Mouse (Mus musculus): ENCODE measurements at regions not wholly inside any gene's neighbourhood (a gene's known extent, or its start where the extent isn't known, plus 50 kb on each side); places are given as distances from the start of the nearest gene placed in this dataset.
"Not testable (repeated sequence)": the region's sequence is repeated elsewhere in the genome, so short reads cannot be mapped to it uniquely, and the experiment has no call there.

DNA sequence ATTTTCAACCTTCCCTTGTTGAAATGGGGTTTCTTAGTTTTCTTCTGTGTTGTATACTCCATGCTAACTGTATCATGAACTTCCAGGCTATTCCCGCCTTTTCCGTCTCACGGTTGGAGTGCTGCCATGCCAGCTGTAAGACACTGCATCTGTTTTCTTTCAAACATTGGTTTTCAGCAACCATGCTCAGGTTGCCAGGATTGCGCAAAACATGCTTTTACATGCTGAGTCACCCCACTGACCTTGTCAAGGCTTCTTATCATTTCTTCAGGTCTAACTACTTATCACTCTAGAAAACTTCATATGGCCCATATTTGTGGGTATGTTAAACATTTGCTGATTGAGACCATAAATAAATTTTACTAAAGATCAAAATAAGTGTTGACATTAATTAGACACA is 551.2 kb downstream of the Tlr4 start:
- DNase-seq: no peak

DNA sequence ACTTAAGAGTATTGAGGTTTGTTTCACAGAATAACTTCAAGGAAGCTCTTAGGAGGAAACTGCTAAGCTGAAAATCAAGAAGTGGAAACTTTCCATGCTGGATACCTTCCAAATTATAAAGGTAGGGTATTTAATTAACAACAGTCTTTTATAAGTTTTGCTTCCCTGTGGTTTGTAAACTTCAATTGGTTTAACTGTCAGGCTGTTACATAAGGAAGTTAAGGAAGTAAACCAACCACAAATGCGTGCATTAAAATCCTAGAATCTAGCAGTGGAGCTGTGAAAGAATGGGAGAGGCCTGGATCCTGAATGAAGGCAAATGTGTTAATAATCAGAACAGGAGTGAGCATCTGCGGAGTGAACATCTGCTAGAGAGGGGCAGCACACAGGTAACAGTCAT is 560.5 kb downstream of the Tlr4 start:
- DNase-seq: no peak

DNA sequence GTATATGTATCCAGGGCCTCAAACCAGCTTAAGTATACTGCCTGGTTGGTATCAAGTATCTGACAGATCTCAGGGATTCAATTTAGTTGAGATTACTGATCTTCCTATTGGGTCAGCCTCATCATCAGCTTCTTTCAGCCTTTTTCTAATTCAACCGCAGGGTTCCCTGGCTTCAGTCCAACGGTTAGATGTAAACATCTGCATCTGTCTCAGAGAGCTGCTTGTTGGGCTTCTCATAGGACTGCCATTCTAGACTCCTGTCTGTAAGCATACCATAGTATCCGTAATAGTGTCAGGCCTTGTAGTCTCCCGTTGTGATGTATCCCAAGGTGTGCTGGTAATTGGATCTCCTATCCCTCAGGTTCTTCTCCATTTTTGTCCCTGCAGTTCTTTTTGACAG is 575.6 kb downstream of the Tlr4 start:
- no peak for DNase-seq

DNA sequence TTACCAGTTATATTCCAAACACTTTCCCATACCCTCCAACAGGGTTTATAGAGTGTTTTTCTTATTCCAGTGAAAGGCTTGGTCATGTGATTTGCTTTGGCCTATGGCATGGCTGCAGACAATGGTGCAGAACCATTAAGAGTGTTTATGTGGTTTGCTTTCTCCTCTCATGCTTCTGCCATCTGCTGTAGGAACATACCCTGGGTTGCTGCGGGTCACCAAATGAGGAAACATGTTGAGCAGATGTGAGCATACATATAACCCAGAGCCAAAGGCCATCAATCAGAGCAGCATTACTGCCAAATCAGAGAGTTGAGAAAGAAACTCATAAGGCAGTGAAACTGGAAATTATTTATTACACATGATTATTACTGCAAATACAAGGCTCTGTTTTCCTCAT is 596.7 kb downstream of the Tlr4 start:
- DNase-seq: no peak

DNA sequence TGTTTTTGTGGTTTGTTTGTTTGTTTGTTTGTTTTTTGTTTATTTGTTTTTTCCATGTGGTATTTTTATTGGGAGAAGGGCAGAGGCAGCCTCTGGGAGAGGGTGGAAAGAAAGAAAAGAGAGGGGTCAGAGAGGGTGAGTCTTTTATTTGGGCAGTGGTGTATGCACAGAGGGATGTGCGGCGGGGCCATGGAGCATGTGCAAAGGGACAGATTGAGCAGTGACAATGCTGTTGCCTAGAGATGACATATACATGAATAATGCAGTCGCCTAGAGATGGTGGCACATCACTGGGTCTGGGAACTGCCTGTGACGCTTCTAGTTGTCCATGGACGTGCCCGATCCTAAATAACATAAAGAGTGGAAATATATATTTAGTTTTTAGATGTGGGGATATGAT is 598.3 kb downstream of the Tlr4 start:
- no peak for DNase-seq

DNA sequence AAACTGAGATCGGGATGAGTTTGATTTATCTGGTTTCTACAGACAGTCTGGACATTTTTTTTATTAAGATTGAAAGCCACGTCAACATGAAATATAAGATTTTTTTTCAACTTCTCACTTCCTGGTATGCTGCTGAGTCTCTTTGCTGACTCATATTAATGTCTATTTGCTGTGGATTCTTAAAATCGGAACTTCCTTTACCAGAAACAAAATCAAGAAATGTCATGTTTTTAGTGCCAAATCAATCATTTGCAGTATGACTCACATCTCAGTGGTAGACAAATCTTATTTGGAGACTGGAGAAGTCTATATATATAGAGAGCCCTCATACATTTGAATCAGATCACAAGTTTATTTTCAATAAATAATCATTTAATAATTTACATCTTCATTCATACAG is 620.5 kb downstream of the Tlr4 start:
- DNase-seq: no peak

DNA sequence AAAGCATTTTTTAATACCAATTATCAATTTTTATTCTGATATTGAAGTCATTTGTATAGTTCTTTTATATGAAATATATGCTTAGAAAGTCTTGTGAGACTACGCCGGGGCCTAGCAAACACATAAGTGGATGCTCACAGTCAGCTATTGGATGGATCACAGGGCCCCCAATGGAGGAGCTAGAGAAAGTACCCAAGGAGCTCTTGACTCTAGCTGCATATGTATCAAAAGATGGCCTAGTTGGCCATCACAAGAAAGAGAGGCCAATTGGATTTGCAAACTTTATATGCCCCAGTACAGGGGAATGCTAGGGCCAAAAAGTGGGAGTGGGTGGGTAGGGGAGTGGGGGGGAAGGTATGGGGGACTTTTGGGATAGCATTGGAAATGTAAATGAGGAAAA is 632.5 kb downstream of the Tlr4 start:
- not testable (repeated sequence) for DNase-seq

DNA sequence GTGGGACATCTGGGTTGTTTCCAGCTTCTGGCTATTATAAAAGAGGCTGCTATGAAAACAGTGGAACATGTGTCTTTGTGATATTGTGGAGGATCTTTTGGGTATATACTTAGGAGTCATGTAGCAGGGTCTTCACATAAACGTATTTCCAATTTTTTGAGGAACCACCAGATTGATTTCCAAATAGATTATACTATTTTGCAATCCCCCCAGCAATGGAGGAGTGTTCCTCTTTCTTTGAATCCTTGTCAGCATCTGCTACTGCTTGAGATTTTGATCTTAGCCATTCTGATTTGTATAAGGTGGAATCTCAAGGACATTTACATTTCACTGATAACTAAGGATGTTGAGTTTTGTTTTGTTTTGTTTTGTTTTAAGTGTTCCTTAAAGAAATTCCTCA is 645.6 kb downstream of the Tlr4 start:
- DNase-seq: no peak

DNA sequence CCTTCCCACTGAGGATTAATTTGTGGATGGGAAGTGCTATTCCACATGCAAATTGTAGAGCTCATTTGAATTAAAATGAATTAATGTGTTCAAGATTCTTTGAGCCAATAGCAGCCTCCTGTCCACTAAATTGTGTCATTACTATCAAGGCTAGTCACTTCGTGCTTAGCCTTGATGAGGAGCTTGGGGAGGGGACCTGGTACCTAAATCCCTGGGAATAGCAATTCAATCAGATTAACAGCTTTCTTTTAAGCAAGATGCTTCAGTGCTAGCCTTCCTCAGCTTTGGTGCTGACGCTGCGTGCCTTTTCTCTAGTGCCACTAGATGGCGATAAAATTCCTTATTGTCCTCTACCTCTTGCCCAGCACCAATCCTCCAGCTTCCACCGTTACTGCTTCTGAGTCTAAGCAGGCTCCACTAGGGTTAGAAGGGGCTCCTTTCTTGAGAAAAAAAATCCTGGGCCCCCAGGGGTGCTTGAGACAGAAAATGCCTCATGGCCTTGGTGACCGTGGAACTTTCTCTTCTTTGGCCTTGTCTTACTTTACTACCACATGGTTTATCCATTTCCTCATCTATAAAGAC is 650.0 kb downstream of the Tlr4 start:
- DNase-seq: peak; percentile 88

DNA sequence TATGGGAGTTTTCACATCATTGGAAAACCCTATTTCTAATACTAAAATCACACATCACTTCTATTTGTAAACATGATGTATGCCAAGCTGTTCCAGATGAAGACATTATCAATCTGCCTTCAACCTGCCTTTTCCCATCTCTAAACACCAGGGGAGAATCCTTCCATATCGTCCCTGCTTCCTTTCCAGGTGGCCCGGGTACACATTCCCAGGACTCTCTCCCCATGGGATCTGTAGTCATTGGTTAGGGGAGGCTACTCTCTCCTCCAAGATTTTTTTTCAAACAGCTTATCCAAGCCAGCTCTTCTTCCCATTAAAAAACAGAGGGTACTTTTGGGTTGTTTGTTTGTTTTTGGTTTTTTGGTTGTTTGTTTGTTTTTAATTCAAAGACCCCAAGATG is 650.7 kb downstream of the Tlr4 start:
- peak; percentile 71 for DNase-seq

DNA sequence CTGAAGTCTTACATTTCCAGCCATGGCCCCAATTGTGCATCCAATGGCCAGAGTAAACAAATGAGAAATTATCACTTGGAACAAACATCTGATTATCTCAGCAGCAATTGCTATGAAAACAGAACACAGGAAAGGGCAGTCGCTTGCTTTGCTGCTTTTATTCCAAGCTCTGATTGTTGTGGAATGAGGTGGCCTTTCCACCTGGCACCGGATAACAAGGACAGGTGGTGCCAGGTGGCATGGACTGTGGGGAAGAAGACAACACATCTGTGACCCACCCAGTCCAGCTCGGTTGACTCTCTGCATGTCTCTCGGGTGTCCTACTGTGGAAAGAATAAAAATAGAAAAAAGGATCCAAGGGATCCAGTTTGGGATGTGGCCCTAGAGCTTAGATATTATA is 694.9 kb downstream of the Tlr4 start:
- DNase-seq: peak; percentile 98

DNA sequence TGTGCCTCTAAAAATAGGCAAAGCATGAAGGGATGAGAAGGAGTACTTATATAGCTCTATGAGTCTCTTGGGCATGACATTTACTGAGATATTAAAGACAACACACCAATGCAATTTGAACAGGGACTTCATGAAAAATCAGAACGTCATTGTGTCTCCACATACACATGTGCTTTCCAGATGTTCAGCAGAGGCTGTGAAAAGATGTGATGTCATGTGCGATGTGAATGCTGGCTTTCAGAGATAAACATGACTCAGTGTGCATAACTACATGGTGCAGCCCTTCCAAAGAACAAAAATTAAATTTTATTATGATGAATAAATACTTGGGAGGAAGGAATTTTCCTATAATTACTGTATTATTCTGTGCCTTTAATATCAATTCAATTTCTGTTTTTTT is 695.8 kb downstream of the Tlr4 start:
- DNase-seq: peak; percentile 66

DNA sequence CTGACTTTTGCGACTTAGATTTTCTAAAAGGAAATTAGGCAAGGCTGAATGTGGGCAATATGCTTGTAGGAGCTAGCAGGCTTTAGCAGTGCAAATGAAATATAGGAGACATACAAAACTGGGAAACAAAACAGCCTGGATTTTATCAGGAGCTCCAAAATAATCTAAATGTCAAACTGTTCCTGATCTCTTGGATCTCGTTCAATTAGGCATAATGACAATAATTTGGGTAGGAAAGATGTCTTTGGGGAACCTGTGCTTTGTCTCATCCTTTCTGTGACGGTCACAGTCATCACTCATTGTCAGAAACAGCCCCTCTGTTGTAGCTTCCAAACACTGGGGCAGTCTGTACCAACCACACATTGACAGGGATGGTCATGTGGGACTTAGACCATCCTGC is 702.2 kb downstream of the Tlr4 start:
- peak; percentile 83 for DNase-seq

DNA sequence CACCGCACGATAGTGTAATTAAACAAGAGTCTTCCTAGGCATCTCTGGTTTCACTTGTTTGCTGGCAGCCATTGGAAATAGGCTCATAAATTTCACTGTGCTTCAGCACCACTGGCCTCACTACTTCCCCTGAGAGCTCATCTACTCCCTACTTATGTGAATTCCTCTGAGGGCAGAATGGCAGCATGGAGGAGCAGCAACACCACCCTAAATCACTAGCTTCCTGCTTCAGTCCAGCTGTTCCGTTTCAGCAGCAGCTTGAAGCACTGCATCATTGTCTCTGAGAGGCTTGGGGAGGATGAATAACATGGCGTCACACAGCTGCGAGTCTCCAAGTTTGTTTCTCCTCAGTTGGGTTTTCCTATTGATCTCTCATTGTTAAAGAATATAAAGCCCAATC is 712.1 kb downstream of the Tlr4 start:
- no peak for DNase-seq

DNA sequence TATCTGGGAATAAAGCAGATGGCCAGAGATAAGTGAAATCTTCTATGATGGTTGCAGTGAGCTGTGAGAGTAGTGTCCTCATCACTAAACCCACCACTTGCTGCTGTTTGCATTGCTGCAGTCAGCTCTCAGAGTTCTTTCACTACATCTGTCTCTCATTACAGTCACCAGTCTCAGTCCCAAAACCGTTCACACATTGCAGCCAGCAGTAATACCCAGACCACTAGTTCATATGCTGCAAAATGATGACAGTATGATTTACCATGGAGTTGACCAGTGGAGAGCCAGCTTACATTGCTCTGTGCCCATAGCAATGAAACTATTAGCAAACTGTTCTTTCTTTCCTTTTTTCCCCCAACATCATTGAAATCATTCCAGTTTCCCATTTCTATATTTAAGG is 718.6 kb downstream of the Tlr4 start:
- DNase-seq: no peak

DNA sequence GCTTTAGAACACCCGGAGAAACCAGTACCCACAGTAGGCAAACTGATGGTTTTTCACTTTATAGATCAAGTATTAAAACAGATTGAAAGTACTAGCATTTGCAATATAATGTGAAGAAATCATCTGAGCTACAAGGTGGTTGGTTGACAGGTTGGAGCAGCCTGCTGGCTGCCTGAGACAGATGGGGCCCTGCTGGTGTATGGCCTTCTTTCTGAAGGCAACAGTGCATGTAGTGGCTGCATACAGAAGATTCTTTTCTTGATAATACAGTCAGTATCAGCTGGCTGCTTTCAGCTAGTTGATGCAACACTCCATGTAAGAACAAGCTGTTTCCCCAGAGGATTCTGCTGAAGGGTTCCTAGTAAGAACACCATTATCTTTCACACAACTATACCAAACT is 720.6 kb downstream of the Tlr4 start:
- peak; percentile 88 for DNase-seq

DNA sequence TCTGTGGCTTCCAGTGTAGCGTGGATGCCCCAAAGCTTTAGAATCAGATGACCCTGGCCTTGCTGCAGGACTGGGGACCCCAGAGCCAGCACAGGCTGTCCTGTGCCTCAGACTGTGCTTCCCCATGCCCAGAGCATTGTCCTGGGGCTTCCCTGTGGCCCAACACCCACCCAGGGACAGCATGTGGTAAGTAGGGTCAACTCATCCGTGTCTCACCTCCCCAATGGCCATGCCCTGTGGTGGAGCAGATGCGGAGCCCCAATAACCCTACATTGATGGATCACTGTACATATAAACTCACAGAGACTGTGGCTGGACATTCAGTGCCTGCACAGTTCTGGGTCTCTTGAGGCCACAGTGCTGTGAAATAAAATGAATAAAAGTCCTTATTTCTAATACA is 726.1 kb downstream of the Tlr4 start:
- DNase-seq: no peak

DNA sequence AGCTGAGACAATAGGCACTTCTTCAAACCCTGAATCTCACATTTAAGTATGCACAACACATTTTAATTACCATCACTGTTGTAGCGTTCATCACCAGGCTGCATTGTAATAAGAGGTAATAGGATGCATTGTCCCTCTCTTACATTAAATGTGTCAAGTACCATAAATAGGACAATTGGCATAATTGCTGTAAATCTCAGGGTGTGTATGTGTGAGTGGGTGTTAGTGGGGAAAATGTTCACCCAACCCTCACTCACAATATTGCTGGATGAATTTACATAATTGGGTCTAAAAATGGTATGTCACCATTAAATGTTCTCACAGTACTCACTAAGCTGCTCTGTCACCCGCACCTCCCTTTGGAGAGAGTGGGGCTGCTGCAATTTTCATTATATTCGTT is 747.4 kb downstream of the Tlr4 start:
- DNase-seq: no peak

DNA sequence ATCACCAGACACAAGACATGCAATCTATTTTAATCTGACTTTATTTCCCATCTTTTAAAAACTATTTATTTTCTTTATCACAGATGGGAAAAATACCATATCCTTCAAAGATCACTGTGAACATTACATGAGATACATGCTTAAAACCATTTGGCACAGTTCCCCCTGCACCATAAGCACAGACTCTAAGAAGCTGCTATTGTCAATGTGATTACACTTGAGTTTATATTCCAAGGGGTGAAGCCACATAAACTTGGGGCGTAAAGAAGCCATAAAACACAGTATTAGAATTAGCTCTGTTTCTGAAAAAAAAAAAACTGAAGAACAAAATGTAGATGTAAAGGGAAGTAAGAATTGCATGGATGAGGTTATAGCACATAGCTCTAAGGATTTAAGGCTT is 762.1 kb downstream of the Tlr4 start:
- no peak for DNase-seq

DNA sequence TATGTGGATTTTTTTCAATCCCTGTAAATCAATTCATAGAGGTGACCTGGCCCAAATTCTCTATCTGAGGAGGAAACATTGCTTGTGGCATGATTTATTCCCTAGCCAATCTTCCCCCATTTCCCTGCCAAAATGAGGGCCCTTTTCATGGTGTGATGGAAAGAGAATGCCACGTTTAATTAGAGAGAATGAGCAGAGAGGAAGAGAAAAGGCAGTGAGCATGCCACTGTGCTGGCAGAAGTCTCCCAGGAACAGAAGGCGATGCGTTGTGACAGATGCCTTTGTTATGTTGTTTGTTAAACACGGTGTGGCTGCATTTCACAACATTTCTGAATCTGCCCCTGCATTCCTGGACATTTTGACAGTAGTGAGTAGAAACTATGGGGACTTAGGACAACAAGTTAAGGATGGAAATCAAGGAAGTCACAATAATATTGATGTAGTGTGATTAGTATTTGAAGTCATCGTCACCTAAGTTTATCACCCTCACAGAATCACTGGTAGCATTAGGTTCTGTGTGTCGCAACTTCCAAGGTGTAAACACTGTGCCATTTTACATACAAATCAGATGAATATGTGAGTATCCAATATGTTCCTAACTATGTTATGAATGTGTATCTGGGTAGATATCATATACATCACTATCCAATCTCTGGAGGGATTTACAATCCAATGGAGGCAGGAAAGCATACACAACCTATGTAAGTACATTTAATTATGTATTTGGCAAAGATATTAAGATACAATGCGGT is 762.8 kb downstream of the Tlr4 start:
- peak; percentile 99 for DNase-seq

DNA sequence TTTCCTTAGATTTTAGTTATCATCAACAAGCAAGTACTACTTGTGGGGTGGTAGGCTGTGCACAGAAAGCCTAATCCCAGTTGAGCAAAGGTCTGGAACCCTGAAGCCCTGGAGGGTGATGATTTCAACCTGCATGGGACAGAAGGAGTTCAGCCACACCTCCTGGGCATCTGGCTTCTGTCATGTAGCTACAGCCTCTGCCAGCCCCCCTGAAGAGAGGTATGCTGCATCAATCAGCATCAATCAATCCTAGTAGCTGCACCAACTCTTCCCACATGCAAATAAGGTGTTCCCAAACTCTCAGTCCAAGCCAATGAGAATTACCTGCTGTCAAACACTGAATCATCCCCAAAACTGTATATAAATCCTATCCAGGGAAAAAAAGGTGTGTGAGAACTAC is 779.8 kb downstream of the Tlr4 start:
- DNase-seq: no peak

DNA sequence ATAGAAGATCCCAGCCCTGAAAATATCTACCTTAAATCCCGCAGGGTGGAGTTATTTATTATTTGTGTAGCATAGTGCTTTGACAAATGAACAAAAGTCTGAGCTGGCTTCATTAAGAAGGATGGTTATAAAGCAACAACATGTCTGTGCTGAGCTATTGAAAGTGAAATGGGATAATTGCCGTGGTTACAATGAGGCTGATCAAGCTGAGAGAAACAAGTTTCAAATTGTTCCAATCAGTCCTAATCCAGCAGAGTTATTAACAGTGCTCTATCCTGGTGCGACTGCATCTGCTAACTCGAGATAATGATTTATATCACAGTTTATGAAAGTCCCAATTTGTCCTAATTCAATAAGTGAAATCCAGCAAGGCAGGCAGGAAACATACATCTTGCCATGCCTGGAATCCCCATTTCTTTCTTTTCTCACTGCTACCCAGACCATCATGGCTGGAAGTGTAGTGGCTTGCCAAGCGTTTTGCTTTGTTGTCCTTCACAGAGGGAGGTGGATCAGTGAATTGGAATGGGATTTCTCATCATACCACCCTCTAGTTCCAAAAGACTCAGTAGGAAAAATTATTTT is 787.2 kb downstream of the Tlr4 start:
- no peak for DNase-seq

DNA sequence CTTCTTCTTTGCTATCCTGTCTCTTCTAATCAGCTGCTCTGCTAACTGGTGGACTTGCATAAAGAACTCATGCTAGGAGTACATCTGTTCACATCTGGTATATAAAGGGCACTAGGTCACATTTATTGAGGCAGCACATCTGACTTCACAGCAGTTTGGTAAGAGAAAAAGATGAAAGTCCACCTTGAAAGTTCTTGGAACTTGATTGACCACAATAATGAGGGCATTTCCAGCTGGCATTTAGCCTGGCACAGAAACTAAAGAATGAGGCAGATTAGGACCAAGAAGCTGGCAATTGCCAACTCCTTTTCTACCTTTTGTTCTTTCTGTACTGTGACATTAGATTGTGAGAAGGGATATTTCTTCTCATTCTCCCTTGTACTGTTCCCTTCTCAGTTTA is 799.3 kb downstream of the Tlr4 start:
- DNase-seq: peak; percentile 34

DNA sequence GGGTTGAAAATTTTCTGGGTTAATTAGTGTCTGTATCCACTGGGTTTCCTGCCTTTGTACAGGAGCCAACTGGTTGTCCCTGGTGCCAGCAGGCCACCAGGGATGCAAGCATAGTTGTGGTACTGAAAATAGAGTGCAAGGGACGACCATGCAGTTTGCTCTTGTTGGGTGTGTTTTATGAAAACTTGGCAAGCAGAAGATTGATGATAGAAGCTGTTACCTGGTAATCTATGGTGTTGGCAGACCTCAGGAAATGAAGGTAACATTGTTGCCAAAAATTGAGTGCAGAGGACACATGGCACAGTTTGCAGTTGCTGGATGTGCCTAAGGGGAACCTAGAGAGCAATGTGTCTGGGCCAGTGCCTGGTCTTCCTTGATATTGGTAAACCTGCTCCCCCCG is 818.7 kb downstream of the Tlr4 start:
- DNase-seq: peak; percentile 75

DNA sequence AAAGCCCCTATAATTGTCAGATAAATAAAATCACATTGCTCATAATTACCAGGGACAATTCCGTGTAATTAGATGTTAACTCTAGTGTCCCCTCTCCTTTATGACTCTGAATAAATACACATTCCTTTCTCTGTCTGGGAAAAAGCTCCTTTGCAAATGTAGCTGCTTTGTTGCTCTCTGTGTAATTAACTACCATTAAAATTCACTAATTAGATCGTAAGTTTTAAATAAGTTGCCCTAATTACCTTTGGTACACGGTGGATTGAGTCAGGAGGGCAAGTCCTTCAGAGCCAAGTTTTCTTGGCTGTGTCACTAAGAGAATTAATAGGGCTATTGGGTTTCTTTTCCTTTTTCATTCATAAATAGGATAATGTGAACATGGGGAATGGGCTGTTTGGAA is 834.7 kb downstream of the Tlr4 start:
- no peak for DNase-seq

All from cerebellum, adult 9-10 months (tissue).